Mouse (Mus musculus): ENCODE results near the gene Timm44.

Timm44 gene

DNA sequence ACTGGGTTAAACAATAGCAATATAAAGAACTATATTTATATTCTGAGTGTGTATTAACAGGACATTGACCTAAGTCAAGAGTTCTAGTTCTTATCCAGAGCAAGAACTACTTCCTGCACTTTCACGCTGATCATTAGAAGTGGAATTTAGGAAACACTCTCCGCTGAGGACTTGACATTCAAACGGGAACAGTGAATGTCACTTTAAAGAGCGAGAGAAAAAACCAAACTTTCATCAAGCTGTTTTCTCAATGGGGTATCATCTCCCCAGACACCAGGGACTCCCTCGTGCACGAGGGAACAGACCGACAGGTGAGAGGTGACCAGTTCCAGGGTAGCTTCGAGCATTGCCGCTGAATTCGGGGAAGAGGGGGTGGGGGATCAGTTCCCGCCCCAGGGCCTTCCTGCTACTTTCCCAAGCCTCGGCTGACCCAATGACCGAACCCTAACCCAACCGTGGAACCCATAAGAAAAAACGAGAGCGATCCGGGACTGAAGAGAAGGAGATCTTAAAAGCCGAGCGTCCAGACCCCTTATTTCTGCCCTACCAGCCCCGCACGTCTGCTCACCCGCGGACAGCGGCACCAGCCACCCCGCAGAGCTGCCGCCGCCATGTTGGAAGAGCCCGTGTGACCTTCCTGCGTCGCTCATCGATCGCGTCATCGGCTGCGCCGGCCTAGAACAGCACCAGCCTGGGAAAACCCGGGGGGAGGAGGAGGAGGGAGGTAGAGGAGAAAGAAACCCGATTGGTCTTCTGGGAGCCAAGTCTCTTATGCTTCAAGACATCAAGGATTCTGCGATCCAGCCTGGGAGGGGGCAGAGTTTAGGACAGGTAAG, at the start of gene Timm44:
Timm44 (minus strand) TSS at position 639 of the 836 bp plus-strand sequence.
- peak; percentile 90 to 92 for DNase-seq (ENCODE audit: low spot score in 2 of 2)

DNA sequence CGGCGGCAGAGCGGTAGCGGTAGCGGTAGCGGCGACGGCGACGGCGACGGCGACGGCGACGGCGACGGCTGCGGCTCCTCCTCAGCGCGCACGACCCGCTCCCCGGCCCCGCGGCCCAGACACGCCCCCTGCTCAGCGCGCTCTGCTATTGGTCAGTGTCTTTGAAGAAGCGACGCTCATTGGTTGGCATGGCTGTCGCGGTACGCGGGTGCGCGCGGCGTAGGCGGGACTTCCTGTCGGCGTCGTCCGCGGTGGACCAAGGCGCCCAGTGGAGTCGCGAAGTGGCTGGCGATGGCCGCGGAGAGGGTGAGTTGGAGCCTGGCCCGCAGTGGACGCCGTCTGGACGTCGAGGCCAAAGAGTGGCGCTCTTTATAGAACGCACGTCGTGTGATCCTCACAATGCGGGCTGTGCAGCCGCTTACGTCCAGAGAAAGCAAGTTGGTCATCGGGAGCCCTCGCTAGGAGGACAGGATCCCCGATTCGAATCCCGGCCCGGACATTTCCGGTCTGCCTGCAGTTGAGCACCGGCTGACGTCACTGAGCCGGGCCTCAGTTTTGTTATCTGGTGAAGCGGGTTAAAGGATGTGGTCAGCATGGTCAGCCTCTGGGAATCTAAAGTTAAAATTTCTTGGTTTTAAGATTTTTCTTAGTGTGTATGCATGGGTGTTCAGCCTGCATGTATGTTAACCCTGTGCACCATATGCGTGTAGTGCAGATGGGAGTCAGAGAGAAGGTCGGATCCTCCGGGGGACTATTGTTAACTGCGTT, 49.5 kb upstream of the Timm44 start, which contains the start of the genes Ccl25 and Elavl1:
Ccl25 (plus strand) TSS at position 228 of the 768 bp plus-strand sequence.
Elavl1 (minus strand) TSS at position 431 of the 768 bp plus-strand sequence.
- DNase-seq (ENCODE audit: low spot score in 2 of 2) = peak; percentile 94 to 97

DNA sequence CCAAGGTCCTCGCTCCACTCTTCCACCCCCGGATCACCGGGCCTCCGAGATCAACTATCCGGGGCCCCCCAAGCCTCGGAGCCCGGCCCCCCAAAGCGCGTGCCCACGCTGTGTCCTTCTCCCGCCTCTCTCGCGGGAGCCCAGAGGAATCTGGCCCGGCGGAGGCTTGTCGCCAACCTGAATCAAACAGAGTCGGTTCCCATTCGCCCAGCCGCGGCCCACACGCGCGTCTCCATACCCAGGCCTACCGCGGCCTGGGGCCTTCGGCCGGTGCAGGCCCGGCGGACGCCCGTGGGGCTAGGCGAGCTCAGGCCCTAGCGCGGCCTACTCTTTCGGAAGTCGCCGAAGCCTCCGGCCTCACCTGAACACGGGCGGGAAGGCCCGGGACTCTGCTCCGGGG, 48.8 kb upstream of the Timm44 start:
- DNase-seq (ENCODE audit: low spot score in 2 of 2) = peak in 1 of 2 experiments; percentile 12

DNA sequence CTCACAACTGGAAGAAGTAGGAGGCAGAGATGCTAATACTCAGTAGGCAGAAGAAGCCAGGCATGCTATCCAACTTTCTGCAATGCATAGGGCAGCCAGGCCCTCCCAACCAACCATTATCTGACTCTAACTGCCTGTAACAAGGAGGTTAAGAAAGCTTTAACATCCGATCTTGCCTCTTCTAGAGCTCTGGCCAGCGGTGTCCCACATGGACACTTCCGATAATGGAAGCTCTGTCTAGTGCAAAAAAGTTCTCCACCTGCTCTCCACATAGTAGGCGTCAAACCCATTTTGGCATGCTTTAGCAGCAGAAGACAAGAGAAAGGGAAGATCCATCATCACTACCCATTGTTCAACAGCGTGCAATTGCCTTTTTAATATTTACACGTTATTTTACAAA, 48.2 kb upstream of the Timm44 start:
- no peak for DNase-seq (ENCODE audit: low spot score in 2 of 2)

DNA sequence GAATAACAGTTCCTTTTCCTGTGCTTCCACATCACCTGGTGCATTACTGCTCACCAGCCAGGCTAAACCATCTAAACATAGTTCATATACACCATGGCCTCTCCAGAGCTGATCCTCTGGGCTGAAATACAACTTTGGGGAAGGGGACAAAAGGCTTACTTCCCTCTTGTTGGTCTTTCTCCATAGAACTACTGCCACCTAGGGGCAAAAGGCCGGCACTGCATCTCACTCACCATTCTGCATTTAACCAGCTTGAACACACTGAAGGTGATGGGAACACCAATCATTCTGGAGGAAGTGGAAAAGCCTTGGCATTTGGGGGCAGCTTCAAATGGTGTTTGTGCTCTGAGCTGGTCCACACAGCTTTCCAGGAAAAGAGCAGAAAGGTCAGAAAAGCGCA, 46.8 kb upstream of the Timm44 start:
- DNase-seq (ENCODE audit: low spot score in 2 of 2) = peak; percentile 51 to 56

DNA sequence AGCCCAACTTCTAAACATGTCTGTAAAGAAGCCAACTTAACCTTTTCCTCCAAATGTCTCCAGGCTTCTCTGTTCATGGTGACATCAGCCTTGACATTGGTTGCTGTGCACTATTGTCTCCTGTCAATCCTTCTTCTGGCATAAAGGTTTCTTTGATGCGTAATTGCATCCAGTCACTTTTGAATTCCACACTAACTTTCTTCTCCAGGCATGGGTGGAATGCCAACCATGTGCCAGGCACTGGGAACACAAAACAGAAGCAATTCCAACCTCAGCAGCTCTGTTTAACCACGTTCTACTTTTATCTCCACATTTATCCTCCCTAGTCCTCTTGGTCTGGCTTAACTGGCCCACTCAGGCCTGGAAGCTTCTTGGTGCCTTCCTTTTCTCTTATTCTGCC, 45.3 kb upstream of the Timm44 start:
- no peak for DNase-seq (ENCODE audit: low spot score in 2 of 2)

DNA sequence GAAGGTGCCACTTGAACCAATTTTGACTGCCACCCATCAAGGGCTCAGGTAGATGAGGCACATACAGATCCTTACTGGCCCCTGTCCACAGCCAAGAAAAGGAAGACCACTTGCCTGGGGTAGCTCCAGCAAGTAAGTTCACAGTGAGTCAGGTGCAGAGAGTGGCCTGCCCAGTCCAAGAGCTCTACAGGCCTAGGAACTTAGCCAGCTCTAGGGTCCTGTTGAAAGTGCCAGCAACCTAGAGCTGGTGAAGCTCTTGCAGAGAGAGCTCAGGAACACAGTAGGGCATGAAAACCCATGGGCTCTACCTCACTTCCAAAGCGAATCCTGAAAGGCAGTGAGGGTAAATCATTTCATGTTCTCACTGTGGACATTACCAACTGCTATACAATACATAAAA, 44.7 kb upstream of the Timm44 start:
- no peak for DNase-seq (ENCODE audit: low spot score in 2 of 2)

DNA sequence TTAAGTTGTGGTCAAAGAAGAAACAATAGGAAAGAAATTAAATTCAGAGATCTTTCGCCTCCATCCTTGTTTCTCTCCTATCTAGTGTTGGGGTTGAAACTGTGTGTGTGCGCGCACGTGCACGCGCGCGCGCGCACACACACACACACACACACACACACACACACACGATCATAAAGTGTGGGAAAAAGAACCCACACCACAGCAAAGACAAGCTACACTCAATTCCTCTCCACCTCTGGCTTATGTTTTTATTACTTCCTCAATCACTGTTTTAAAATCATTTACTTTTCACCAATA, 43.8 kb upstream of the Timm44 start:
- DNase-seq (ENCODE audit: low spot score in 2 of 2) = no peak

DNA sequence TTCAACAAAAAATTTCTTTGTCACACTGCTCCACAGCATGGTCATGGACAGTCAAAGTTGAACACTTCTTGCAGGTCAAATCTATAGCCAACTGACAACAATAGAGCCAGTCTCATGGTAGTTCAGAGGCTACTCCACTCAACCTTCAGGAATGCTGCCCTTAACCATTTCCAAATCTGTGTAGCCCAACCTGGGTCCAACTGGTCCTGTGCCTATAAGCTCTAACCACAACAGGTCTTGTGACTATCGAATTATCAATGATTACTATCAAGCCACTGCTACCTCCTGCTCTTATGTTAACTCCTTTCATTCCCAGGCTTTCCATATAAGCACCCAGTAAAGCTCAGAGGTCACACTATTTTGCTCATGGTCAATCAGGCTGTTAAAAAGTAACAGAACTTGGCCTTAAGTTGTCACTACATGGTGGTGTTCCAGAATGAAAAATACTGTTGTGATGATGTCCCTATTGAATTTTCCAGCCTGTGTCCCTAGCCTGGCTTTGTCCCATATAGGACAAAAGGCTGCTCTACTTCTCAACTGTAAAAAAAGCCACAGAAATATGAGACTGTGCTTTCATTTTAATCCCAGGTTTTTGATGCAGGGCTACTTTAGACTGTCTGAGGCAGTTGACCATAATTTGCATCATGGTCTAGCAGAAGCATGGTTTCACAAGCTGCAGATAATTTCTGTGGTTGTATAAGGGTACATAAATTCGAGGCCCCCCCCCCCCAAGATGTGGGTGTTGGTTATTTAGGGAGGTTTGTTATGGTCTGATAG, 43.3 kb upstream of the Timm44 start:
- DNase-seq (ENCODE audit: low spot score in 2 of 2) = no peak

DNA sequence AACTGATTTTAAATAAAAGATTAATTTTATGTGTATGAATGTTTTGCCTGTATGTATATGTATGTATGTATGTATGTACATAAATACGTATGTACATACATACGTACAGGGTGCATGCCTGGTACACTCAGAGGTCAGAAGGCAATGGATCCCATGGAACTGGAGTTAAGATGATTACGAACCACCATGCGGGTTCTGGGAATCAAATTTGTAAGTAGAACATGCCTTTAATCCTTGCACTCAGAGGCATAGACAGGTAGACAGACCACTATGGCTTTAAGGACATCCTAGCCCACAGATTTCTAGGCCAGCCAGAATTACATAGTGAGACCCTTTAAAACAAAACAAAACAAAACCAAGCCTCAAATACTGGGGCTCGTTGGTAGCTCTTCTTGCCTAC, 42.4 kb upstream of the Timm44 start:
- no peak for DNase-seq (ENCODE audit: low spot score in 2 of 2)

DNA sequence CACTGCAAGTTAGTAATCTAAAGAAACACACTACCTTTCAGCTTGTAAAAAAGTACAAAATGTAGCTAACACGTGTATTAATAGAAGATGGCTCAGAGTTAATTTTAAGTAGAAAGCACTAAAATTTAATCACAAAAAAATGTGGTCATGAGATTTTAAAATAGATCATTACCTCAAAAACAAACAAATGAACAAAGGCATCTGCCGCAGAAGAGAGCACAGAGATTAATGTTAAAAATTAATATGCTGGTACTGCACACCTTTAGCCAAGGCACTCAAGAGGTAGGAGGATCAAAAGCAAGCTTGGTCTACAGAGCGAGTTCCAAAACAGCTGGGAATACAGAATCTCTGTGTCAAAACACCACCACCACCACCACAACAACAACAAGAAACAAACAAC, 39.1 kb upstream of the Timm44 start:
- no peak for DNase-seq (ENCODE audit: low spot score in 2 of 2)

DNA sequence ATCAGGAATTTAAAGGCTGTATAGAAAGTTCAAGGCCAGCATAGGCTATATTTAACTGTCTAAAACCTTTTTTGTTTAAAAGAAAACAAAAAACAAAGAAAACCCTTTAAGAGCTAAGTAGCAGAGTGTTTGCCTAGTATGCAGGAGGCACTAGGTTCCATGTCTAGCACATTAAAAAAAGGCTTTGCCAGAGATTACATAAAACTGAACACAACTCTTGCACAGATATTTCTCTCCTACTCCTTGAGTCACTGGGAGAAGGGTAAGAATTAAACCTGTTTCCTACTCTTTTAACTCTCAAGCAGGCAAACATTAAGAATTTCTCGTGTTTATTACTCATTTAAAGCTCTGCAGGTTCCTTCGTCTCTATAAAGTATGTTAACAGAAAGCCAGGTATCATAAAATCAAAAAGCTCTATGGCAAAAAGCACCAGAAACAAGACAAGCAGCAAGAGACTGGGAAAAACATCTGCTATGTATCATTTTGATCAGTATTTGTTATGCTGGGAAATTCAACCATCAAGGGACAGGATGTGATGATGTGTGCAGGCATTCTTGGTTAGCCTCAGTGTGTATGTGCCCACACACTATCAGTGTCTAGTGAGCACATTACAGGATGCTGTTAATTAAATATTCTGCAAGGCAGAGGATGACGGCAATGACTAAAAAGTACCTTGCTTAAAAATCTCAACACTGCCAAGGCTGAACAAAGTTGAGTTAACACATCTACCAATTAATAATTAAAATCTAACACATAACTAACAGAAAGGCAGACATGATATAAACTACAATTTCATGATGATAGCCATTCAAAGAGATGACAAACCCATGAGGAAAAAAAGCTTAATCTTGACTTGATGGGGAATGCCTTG, 37.8 kb upstream of the Timm44 start:
- no peak for DNase-seq (ENCODE audit: low spot score in 2 of 2)

DNA sequence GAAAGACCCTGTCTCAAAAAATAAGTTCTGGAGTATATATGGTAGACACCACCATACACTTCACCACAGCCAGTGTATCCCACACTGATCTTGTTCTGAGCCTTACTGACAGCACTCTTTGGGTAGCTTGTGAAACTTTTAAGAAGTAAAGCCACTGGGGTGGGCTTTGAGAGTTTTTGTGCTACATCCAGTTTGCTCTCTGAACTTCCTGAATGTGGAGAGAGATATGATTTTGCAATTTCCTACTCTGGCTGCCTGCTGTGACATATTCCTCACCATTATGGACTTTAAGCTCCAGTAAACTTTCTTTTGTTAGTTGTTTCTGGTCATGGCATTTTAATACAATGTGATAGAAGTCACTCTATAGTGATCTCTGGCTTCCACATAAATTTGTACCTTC, 36.4 kb upstream of the Timm44 start:
- DNase-seq (ENCODE audit: low spot score in 2 of 2) = no peak

DNA sequence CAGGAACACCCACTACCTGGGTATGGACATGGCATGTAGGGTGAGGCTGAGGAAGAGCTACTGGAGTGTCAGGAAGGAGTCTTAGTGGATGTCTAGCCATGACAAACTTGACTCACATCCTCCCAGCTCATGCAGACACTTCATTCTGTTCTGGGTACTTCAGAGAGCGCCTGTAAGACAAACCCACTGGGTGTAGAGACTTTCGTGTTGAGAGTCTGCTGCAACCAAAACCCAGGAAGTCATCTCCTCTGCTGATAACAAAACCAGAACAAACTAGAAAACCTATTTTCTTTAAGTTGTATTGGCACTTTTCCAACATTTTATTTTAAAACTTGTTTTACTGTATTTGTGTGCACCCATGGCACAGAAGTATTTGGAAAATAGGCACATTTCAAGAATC, 30.1 kb upstream of the Timm44 start:
- no peak for DNase-seq (ENCODE audit: low spot score in 2 of 2)

DNA sequence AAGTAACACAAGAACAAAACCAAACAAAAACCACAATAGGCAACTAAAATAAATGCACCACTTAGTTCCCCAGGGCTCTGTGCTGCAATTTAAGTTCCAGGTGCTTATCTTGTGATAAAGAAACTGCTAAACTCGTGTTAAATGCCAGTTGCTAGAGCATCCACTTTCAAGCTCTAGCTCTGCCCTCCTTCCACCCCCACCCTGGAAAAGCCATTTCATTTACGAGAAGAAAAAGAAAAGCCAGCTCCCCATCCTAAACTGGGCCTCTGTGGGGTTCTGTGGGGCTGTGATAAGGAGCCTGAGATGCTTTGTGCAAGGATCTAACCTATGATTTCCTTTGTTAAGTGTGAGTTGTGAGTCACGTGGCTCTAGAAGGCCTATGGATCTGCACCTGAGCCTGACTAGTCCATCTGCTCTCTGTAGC, 28.4 kb upstream of the Timm44 start:
- DNase-seq (ENCODE audit: low spot score in 2 of 2) = no peak

DNA sequence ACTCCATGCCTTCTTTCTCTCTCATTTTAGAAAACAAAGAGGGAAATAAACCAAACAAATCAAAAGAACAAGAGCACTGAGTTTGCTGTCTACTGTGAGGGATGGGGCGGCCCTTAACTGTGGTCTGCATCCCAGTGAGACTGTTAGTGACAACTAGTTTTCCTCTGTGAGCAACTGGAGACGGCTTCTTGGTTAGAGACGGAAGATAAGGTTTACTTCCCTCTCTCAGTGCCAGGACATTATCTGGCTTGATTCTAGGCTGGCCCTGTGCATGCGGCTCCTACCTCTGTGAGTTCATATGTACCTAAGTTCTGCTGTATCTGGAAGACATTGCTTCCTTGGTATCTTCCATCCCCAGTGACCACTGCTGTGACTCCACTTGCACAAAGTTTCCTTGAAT, 22.1 kb upstream of the Timm44 start:
- no peak for DNase-seq (ENCODE audit: low spot score in 2 of 2)

DNA sequence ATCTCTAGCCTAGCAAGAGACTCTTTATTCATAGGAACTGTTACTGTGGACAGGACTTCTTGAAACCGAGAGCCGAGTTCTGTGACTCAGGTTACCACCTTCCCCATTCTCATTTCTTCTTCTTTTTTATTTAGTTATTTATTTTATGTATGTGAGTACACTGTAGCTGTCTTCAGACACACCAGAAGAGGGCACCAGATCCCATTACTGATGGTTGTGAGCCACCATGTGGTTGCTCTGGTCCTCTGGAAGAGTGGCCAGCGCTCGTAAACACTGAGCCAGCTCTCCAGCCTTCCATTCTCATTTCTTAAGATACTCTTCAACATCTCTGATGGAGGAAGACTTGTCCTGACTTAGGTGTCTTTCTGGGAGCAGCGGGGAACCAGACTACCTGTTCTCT, 17.0 kb upstream of the Timm44 start:
- no peak for DNase-seq (ENCODE audit: low spot score in 2 of 2)

DNA sequence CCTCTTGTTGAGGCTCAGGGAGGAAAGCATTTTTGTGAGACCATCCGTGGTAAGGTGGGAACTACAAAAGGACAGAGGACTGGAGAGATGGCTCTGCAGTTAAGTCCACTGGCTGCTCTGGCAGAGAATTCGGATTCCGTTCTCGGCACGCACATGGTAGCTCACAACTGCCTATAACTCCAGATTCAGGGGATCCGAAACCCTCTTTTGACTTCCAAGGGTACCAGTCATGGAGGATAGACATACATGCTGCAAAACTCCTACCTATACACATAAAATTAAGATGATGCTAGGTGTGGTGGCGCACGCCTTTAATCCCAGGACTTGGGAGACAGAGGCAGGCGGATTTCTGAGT, 375 bp upstream of the Timm44 start:
- no peak for DNase-seq (ENCODE audit: low spot score in 2 of 2)

DNA sequence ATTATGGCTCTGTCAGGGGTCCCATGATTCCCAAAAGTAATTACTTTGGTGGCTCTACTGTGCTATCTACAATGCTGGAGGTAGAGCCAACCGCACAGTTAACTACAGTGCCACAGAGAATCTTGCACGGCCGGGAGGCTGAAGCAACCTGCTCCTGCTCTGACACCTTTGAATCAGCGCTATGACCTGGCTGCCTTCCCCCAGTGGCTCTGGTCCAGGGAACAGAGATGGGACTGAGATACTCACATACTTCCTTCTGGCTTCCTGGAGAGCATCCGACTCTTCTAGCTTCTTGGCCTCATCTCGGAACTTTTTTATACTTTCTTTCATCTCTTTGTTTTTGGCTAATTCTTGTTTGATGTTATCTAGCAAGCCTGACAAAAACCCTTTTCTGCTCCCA, 6.1 kb downstream of the Timm44 start:
- DNase-seq (ENCODE audit: low spot score in 2 of 2) = no peak

DNA sequence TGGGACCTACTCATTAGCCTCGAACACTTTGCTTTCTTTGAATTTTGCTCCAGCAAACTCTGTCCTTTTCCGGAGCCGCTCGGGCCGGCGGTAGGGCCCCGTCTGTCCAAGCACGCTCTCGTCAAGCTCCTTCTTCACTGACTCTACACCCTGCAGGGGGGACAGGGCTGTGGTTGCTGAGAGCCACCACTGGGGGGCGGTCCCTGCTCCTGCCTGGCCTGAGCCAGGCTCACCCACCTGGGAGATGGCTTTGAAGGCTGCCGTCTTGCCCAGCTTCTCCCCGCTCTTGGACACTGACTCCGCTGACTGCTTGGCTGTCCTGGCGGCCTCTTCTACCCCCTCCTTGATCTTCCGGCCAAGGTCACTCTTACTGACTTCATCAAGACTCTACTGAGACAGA, 8.1 kb downstream of the Timm44 start:
- DNase-seq (ENCODE audit: low spot score in 2 of 2) = no peak

DNA sequence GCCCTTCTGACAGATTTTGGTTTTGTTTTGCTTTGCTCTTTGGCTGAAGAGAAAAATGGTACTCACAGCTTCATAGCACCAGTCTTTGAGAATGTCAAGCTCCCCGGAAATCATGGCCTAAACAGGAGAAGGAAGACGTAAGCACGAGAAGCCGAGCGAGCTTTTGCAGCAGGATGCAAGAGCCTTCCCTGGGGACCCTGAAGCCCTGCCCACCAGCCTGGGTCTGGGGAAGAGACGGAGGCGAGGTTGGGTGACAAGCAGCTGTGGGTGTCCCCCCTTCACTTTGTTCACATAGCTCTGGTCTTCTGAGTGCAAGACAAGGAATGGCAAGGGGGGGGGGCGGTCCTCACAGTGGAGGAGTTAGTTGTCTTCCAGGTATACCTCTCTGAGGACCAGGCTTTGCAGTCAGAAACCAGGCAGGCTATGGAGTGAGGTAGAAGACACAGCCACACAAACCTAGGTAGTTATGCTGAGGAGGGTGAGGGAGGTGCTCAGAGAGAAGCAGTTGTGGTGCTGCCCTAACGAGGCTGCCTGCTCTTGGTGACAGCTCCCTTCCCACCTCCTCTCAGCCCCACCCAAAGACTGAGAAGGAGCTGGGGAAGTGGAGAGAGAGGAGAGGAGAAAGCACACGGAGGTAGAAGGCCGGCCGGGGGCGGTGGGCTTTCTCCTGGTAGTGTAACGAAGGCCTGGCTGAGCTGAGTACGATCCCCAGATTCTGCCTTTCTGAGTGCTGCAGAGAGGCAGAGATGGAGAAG, 10.4 kb downstream of the Timm44 start:
- DNase-seq (ENCODE audit: low spot score in 2 of 2) = no peak
